In genomic region chr5:149525055-149525785, GRCm38 (mm10) we compare ENCODE assay signal across 9 mouse cellular contexts. TPM values are rescaled to one million over a fixed set of nuclear protein-coding genes. Genes with fewer than 3 reads are reported as not detected.
DNase-seq lines count a peak whose midpoint lies in the region; ATAC-seq and TF ChIP-seq lines count a peak whose summit lies in the region.
"Had no signal": no experiment of that assay in that cellular context is flagged by ENCODE, and none has a peak within 500 bp of the region (broad histone marks: within the 10 kb centered on the region; RNA-seq: fewer than 3 reads in every experiment).

No protein-coding gene starts in this region.

- H3K27me3 ChIP-seq in heart, embryonic 10.5 days (ENCODE audit: insufficient read depth, poor library complexity, severe bottlenecking) = peaks cover 18% of the 10 kb centered on the region; the same call in 1 of the 2 replicates

- no peak for DNase-seq in heart, embryonic 10.5 days (ENCODE audit: low spot score)
- no peak for DNase-seq in heart, adult 18-20 months
- DNase-seq in A20 (ENCODE audit: low read depth, low spot score) = peak; percentile 42
- DNase-seq in thymus, postnatal 36 days = peak; percentile 17 to 30
- no peak for DNase-seq in frontal cortex, postnatal 25 days (ENCODE audit: low spot score in 2 of 2)
- DNase-seq in kidney, adult 9 months = no peak

- no peaks in the 10 kb centered on the region for H3K9me3 ChIP-seq in heart, embryonic 10.5 days

- 0 out of 2 replicates have a peak, but pooled peaks have one; percentile 27 for ATAC-seq in megakaryocyte-erythroid progenitor cell, adult 5-6 weeks (replicated peaks; ENCODE audit: low FRiP score, low TSS enrichment, poor library complexity, severe bottlenecking)

- H3K4me3 ChIP-seq in heart, embryonic 10.5 days = peak overlapping the region; percentile 38
- H3K4me3 ChIP-seq in cortical plate, adult 2 months (ENCODE audit: insufficient read depth, low read length) = no peak overlapping the region

- 35% methylated on average over 6 of the region's 6 CpGs for WGBS in heart, embryonic 10.5 days

- TF ChIP-seq POLR2A in cortical plate, adult 2 months (IDR thresholded peaks at IDR 0.05; ENCODE audit: extremely low read depth, insufficient read depth, low read length) = no peak

- H3K4me1 ChIP-seq in heart, embryonic 10.5 days = peaks cover 50% of the 10 kb centered on the region
- peaks cover 7% of the 10 kb centered on the region for H3K4me1 ChIP-seq in cortical plate, adult 2 months (ENCODE audit: control insufficient read depth, insufficient read depth, low read length)

- H3K27ac ChIP-seq in heart, embryonic 10.5 days = no peak overlapping the region; the same call in 1 of the 2 replicates
- 0 out of 2 replicates have a peak overlapping the region, but pooled peaks have one; percentile 21 for H3K27ac ChIP-seq in cortical plate, adult 2 months (ENCODE audit: insufficient read depth, low read length)

- H3K36me3 ChIP-seq in heart, embryonic 10.5 days = no peaks in the 10 kb centered on the region

- TF ChIP-seq CTCF in cortical plate, adult 2 months (IDR thresholded peaks at IDR 0.05; ENCODE audit: extremely low read depth, insufficient read depth, low read length) = peak; percentile 36

RNA-seq across cellular contexts. Expression of gene Wdr95, which starts 3.3 kb away (rescaled TPM):
- polyA plus RNA-seq in heart, embryonic 10.5 days (2016; fragmentation: Nextera tagmentation; extraction: Ambion mirVana) = not detected in 2 replicates
- total RNA-seq in heart, adult 18-20 months (2021) = not detected
- 0.93 and 1.3 TPM in 2 replicates for polyA plus RNA-seq in cortical plate, adult 2 months (2012; rRNA removed)
- total RNA-seq in megakaryocyte-erythroid progenitor cell, adult 5-6 weeks (2014; fragmentation: Nextera tagmentation) = 0.15 TPM in 1 of 2 replicates, not detected in the other
- total RNA-seq in megakaryocyte-erythroid progenitor cell, adult 5-6 weeks (2017) = not detected in 2 replicates
- polyA plus RNA-seq: limb, embryonic 11.5 days had no signal

Comparison
In these comparisons a context has a peak if more than half of its experiments do, and no peak if none do; other contexts are left out.
1. DNase-seq: peak in A20 (single experiment) and thymus, postnatal 36 days (2 of 2); none in heart, embryonic 10.5 days (single experiment), heart, adult 18-20 months (0 of 2), frontal cortex, postnatal 25 days (0 of 2) and kidney, adult 9 months (single experiment).